In the genomic region with DNA sequence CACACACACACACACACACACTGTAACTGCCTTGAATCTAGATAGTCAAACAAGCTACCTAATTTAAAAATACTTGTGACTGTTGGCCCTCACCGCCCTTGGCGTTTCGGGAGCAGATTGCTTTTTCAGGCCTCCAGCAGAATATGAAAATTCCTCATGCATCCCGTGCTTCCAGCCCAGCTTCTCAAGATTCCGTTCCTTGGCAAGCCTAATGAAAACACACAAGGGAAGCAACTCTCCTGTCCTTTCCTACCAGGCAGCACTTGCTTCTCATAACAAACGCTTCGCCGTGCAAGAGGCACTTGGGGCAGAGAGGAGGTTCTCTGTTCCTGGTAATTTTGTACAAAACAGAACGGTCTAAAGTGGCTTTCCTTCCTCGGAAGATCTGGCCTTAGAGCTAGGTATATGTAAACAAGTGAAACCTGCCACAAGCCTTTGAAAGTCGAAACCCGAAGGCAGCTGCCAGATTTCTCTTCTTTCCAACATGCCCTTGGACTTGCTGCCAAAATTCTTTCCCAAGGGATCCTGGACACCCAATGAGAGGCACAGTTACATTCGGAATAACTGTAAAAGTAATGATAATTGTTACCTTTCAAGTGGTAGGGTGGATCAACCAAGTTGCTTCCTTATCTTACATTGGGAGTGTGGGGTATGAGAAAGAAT, we compare ENCODE assay signal across 9 mouse cellular contexts.
A peak's percentile ranks its signal among the peaks of the same experiment; 100 is the strongest.
DNase-seq lines count a peak whose midpoint lies in the region; ATAC-seq and TF ChIP-seq lines count a peak whose summit lies in the region.
"Had no signal": no experiment of that assay in that cellular context is flagged by ENCODE, and none has a peak within 500 bp of the region (broad histone marks: within the 10 kb centered on the region; RNA-seq: fewer than 3 reads in every experiment).

No protein-coding gene starts in this region.

- no peak overlapping the region for H3K4me3 ChIP-seq in embryonic facial prominence, embryonic 12.5 days
- H3K4me3 ChIP-seq in embryonic facial prominence, embryonic 10.5 days = no peak overlapping the region
- no peak overlapping the region for H3K4me3 ChIP-seq in midbrain, embryonic 16.5 days (ENCODE audit: low read depth, low read length)
- H3K4me3 ChIP-seq in midbrain, postnatal 0 days (ENCODE audit: low read depth, low read length) = no peak overlapping the region
- no peak overlapping the region for H3K4me3 ChIP-seq in limb, embryonic 14.5 days (replicated peaks; ENCODE audit: low read length)

- no peaks in the 10 kb centered on the region for H3K36me3 ChIP-seq in embryonic facial prominence, embryonic 12.5 days
- H3K36me3 ChIP-seq in embryonic facial prominence, embryonic 10.5 days (replicated peaks) = no peaks in the 10 kb centered on the region
- H3K36me3 ChIP-seq in midbrain, embryonic 16.5 days (ENCODE audit: control insufficient read depth, insufficient read depth, low read length) = no peaks in the 10 kb centered on the region
- H3K36me3 ChIP-seq in midbrain, postnatal 0 days (ENCODE audit: insufficient read depth, low read length) = no peaks in the 10 kb centered on the region
- H3K36me3 ChIP-seq in limb, embryonic 14.5 days (ENCODE audit: control insufficient read depth, insufficient read depth, low read length) = no peaks in the 10 kb centered on the region

- WGBS in embryonic facial prominence, embryonic 12.5 days = 46% methylated on average over 13 of the region's 13 CpGs
- 72% methylated on average over 13 of the region's 13 CpGs for WGBS in embryonic facial prominence, embryonic 10.5 days
- WGBS in midbrain, embryonic 16.5 days = 72% methylated on average over 13 of the region's 13 CpGs
- 67% methylated on average over 13 of the region's 13 CpGs for WGBS in midbrain, postnatal 0 days
- 31% methylated on average over 13 of the region's 13 CpGs for WGBS in limb, embryonic 14.5 days

- H3K4me1 ChIP-seq in embryonic facial prominence, embryonic 12.5 days = peaks cover 10% of the 10 kb centered on the region
- peaks cover 13% of the 10 kb centered on the region for H3K4me1 ChIP-seq in embryonic facial prominence, embryonic 10.5 days
- H3K4me1 ChIP-seq in midbrain, embryonic 16.5 days (ENCODE audit: control insufficient read depth, insufficient read depth, low read length) = no peaks in the 10 kb centered on the region; the same call in 1 of the 2 replicates
- no peaks in the 10 kb centered on the region for H3K4me1 ChIP-seq in midbrain, postnatal 0 days (ENCODE audit: insufficient read depth, low read length)
- peaks cover 7% of the 10 kb centered on the region for H3K4me1 ChIP-seq in limb, embryonic 14.5 days (ENCODE audit: control insufficient read depth, insufficient read depth, low read length)

- no peak for TF ChIP-seq POLR2A in limb, embryonic 14.5 days (IDR thresholded peaks at IDR 0.05; ENCODE audit: borderline replicate concordance, extremely low read depth, insufficient read depth, insufficient read length)

- peaks cover 3% of the 10 kb centered on the region; the same call in 1 of the 2 replicates for H3K9me3 ChIP-seq in embryonic facial prominence, embryonic 12.5 days
- peaks cover 6% of the 10 kb centered on the region for H3K9me3 ChIP-seq in embryonic facial prominence, embryonic 10.5 days
- 0 out of 2 replicates have a peak, but pooled peaks cover 3% of the 10 kb centered on the region for H3K9me3 ChIP-seq in midbrain, embryonic 16.5 days (replicated peaks; ENCODE audit: control insufficient read depth, low read length, poor library complexity, severe bottlenecking)
- no peaks in the 10 kb centered on the region for H3K9me3 ChIP-seq in midbrain, postnatal 0 days (ENCODE audit: low read length)
- H3K9me3 ChIP-seq in limb, embryonic 14.5 days (ENCODE audit: control insufficient read depth, low read length) = peaks cover 5% of the 10 kb centered on the region

- H3K9ac ChIP-seq in embryonic facial prominence, embryonic 12.5 days = no peak overlapping the region
- no peak overlapping the region for H3K9ac ChIP-seq in midbrain, embryonic 16.5 days (ENCODE audit: low read depth, low read length)
- no peak overlapping the region for H3K9ac ChIP-seq in midbrain, postnatal 0 days (replicated peaks; ENCODE audit: low read length, poor library complexity, severe bottlenecking)
- H3K9ac ChIP-seq in limb, embryonic 14.5 days (ENCODE audit: low read depth, low read length, severe bottlenecking) = no peak overlapping the region

- no peak overlapping the region for H3K4me2 ChIP-seq in embryonic facial prominence, embryonic 12.5 days (replicated peaks)
- H3K4me2 ChIP-seq in midbrain, embryonic 16.5 days (ENCODE audit: low read length) = no peak overlapping the region
- H3K4me2 ChIP-seq in midbrain, postnatal 0 days (ENCODE audit: low read depth, low read length, poor library complexity, severe bottlenecking) = no peak overlapping the region
- 0 out of 2 replicates have a peak overlapping the region, but pooled peaks have one; percentile 19 for H3K4me2 ChIP-seq in limb, embryonic 14.5 days (replicated peaks; ENCODE audit: low read depth, low read length, severe bottlenecking)

- no peaks in the 10 kb centered on the region for H3K27me3 ChIP-seq in embryonic facial prominence, embryonic 12.5 days
- H3K27me3 ChIP-seq in embryonic facial prominence, embryonic 10.5 days (replicated peaks; ENCODE audit: low read depth, poor library complexity, severe bottlenecking) = peaks cover 6% of the 10 kb centered on the region
- H3K27me3 ChIP-seq in midbrain, embryonic 16.5 days (ENCODE audit: control insufficient read depth, insufficient read depth, low read depth, low read length) = no peaks in the 10 kb centered on the region
- no peaks in the 10 kb centered on the region for H3K27me3 ChIP-seq in midbrain, postnatal 0 days (ENCODE audit: insufficient read depth, low read length)
- H3K27me3 ChIP-seq in limb, embryonic 14.5 days (ENCODE audit: control insufficient read depth, insufficient read depth, low read length) = no peaks in the 10 kb centered on the region

- no peak for TF ChIP-seq CTCF in midbrain, postnatal 0 days (IDR thresholded peaks at IDR 0.05)

- no peak for DNase-seq in embryonic facial prominence, embryonic 10.5 days (ENCODE audit: low spot score)
- DNase-seq in midbrain, postnatal 0 days (ENCODE audit: low spot score) = no peak
- peak; percentile 45 for DNase-seq in limb, embryonic 14.5 days (ENCODE audit: low spot score)
- DNase-seq in spleen, postnatal 4 days (ENCODE audit: low spot score in 2 of 2) = no peak
- no peak for DNase-seq in frontal cortex, adult 2 months (ENCODE audit: extremely low spot score in 1 of 2, low spot score in 1 of 2)

- peak overlapping the region; percentile 36; the same call in 1 of the 2 replicates for H3K27ac ChIP-seq in embryonic facial prominence, embryonic 12.5 days
- H3K27ac ChIP-seq in embryonic facial prominence, embryonic 10.5 days (replicated peaks) = no peak overlapping the region
- H3K27ac ChIP-seq in midbrain, embryonic 16.5 days (ENCODE audit: low read length) = peak overlapping the region; percentile 29; the same call in 1 of the 2 replicates
- H3K27ac ChIP-seq in midbrain, postnatal 0 days (ENCODE audit: low read depth, low read length) = no peak overlapping the region
- peak overlapping the region; percentile 76 for H3K27ac ChIP-seq in limb, embryonic 14.5 days (replicated peaks; ENCODE audit: low read depth, low read length)
- H3K27ac ChIP-seq: macrophage had no signal

- ATAC-seq in embryonic facial prominence, embryonic 12.5 days (ENCODE audit: insufficient number of reproducible peaks, insufficient read depth, low FRiP score, low TSS enrichment) = no peak
- no peak for ATAC-seq in midbrain, embryonic 16.5 days
- ATAC-seq in midbrain, postnatal 0 days (ENCODE audit: low FRiP score) = no peak
- ATAC-seq in limb, embryonic 14.5 days (ENCODE audit: low FRiP score, low read depth) = no peak
- no peak for ATAC-seq in megakaryocyte, adult 5-6 weeks (ENCODE audit: poor library complexity, severe bottlenecking)

Comparison
In these comparisons a context has a peak if more than half of its experiments do, and no peak if none do; other contexts are left out.
1. H3K27ac ChIP-seq: peak in embryonic facial prominence, embryonic 12.5 days (single experiment), midbrain, embryonic 16.5 days (single experiment) and limb, embryonic 14.5 days (single experiment); none in embryonic facial prominence, embryonic 10.5 days (single experiment) and midbrain, postnatal 0 days (single experiment).